Mouse (Mus musculus): ENCODE data around the gene Arhgap18. TPM values are rescaled to one million over a fixed set of nuclear protein-coding genes. Genes with fewer than 3 reads are reported as not detected.

The Arhgap18 gene
- polyA plus RNA-seq, 1 experiment from 2014 or later = 18.0 TPM

DNA sequence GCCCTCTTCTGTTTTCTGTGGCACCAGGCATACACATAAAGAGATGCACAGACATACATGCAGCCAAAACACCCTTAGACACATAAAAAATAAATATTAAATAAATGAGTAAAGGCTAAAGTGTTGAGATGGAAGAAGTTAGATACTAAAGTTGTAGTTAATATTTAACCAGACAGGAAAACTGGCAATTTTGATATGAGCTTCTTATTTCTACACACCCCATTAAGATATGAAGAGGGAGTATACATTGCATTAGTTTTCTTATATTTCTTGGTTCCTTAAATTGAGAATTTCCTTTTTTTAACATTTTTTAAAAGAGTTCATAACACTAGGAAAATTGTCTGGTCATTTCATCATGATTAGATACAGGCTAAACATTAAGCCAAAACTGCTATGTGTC lies 108.0 kb downstream of the Arhgap18 start:
- Histone ChIP-seq H3K36me3 (ENCODE audit: control insufficient read depth, insufficient read depth, low read length) (no peaks in the 10 kb centered on the region), H3K4me3 (ENCODE audit: low read depth, low read length) (no peak overlapping the region), H3K9me3 (replicated peaks; ENCODE audit: control insufficient read depth, low read length) (no peaks in the 10 kb centered on the region), H3K9ac (ENCODE audit: low read length) (no peak overlapping the region), H3K27ac (ENCODE audit: low read depth, low read length) (no peak overlapping the region), H3K4me1 (ENCODE audit: control insufficient read depth, insufficient read depth, low read length) (no peaks in the 10 kb centered on the region), H3K27me3 (replicated peaks; ENCODE audit: control insufficient read depth, insufficient read depth, low read length) (no peaks in the 10 kb centered on the region), H3K4me2 (ENCODE audit: low read length) (no peak overlapping the region)
- DNase-seq (ENCODE audit: low spot score) (no peak), ATAC-seq (no peak)

DNA sequence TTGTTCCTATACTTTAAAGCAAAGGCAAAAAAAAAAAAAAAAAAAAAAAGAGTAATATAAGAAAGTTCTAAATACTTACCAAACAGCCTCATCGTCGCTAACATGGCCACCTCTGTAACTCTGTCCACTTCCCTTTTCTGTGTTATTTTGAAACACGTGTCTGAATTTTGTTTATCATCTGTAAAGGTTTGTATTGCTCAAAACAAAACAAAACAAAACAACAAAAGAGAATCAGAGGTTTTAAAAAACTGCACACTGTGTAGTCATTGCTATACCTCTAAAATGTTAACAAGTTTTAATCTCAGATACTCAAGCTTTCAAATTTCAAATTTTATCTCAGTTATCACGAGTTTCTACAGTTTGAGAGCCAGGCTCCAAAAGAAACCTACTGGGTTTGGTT lies 109.0 kb downstream of the Arhgap18 start:
- H3K27me3 ChIP-seq (replicated peaks; ENCODE audit: control insufficient read depth, insufficient read depth, low read length) = no peaks in the 10 kb centered on the region
- H3K4me3 ChIP-seq (ENCODE audit: low read depth, low read length) = no peak overlapping the region
- 94% methylated on average over 4 of the region's 4 CpGs for WGBS
- ATAC-seq = no peak
- H3K36me3 ChIP-seq (ENCODE audit: control insufficient read depth, insufficient read depth, low read length) = no peaks in the 10 kb centered on the region
- no peak overlapping the region for H3K27ac ChIP-seq (ENCODE audit: low read depth, low read length)
- H3K4me1 ChIP-seq (ENCODE audit: control insufficient read depth, insufficient read depth, low read length) = no peaks in the 10 kb centered on the region
- H3K4me2 ChIP-seq (ENCODE audit: low read length) = no peak overlapping the region
- no peak for DNase-seq (ENCODE audit: low spot score)
- H3K9me3 ChIP-seq (replicated peaks; ENCODE audit: control insufficient read depth, low read length) = no peaks in the 10 kb centered on the region
- no peak overlapping the region for H3K9ac ChIP-seq (ENCODE audit: low read length)

- no peak for ATAC-seq
- H3K36me3 ChIP-seq (ENCODE audit: control insufficient read depth, insufficient read depth, low read length) = no peaks in the 10 kb centered on the region
- no peak for DNase-seq (ENCODE audit: low spot score)
- H3K9ac ChIP-seq (ENCODE audit: low read length) = no peak overlapping the region
- no peaks in the 10 kb centered on the region for H3K27me3 ChIP-seq (replicated peaks; ENCODE audit: control insufficient read depth, insufficient read depth, low read length)
- no peaks in the 10 kb centered on the region for H3K4me1 ChIP-seq (ENCODE audit: control insufficient read depth, insufficient read depth, low read length)
- H3K4me3 ChIP-seq (ENCODE audit: low read depth, low read length) = no peak overlapping the region
- no peak overlapping the region for H3K4me2 ChIP-seq (ENCODE audit: low read length)
- H3K9me3 ChIP-seq (replicated peaks; ENCODE audit: control insufficient read depth, low read length) = no peaks in the 10 kb centered on the region
- no peak overlapping the region for H3K27ac ChIP-seq (ENCODE audit: low read depth, low read length)
- 84% methylated on average over 1 of the region's 1 CpGs for WGBS
Observed at GRCm38 (mm10) chr10:26863982-26864381, 110.8 kb downstream of the Arhgap18 start.

DNA sequence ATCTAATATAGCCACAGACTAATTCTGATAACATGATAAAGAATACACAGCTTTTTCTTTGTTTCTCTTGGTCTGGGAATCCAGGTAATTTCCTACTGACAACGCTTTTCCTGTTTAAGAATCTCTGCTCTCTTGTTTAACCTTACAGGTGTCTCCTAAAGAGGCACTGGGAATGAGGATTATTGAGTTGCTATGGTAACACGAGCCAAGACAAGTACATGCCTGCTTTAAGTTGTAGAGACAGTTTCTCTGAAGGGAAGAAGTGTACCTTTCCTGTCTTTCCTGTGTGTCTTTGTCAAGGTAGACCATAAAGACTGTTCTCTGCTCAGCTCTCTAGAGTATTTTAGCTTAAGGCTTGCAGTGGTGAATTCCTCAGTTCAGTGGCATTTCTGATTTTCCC lies 117.6 kb downstream of the Arhgap18 start:
- ATAC-seq (no peak; the same call in 1 of the 2 replicates), DNase-seq (ENCODE audit: low spot score) (peak; percentile 52)
- Histone ChIP-seq H3K4me2 (ENCODE audit: low read length) (no peak overlapping the region), H3K4me3 (ENCODE audit: low read depth, low read length) (no peak overlapping the region), H3K36me3 (ENCODE audit: control insufficient read depth, insufficient read depth, low read length) (no peaks in the 10 kb centered on the region), H3K27me3 (replicated peaks; ENCODE audit: control insufficient read depth, insufficient read depth, low read length) (no peaks in the 10 kb centered on the region), H3K9me3 (replicated peaks; ENCODE audit: control insufficient read depth, low read length) (no peaks in the 10 kb centered on the region), H3K9ac (ENCODE audit: low read length) (no peak overlapping the region), H3K27ac (ENCODE audit: low read depth, low read length) (no peak overlapping the region), H3K4me1 (ENCODE audit: control insufficient read depth, insufficient read depth, low read length) (no peaks in the 10 kb centered on the region)
- WGBS = 47% methylated on average over 2 of the region's 2 CpGs

- Histone ChIP-seq H3K27me3 (replicated peaks; ENCODE audit: control insufficient read depth, insufficient read depth, low read length) (no peaks in the 10 kb centered on the region), H3K9me3 (replicated peaks; ENCODE audit: control insufficient read depth, low read length) (no peaks in the 10 kb centered on the region), H3K36me3 (ENCODE audit: control insufficient read depth, insufficient read depth, low read length) (no peaks in the 10 kb centered on the region), H3K4me3 (ENCODE audit: low read depth, low read length) (no peak overlapping the region), H3K4me2 (ENCODE audit: low read length) (no peak overlapping the region), H3K9ac (ENCODE audit: low read length) (no peak overlapping the region), H3K27ac (ENCODE audit: low read depth, low read length) (no peak overlapping the region), H3K4me1 (ENCODE audit: control insufficient read depth, insufficient read depth, low read length) (no peaks in the 10 kb centered on the region)
- WGBS = 83% methylated on average over 11 of the region's 11 CpGs
- no peak for DNase-seq (ENCODE audit: low spot score)
- ATAC-seq = no peak
Observed at GRCm38 (mm10) chr10:26877309-26877708, 124.1 kb downstream of the Arhgap18 start.

- Histone ChIP-seq H3K4me3 (ENCODE audit: low read depth, low read length) (no peak overlapping the region), H3K36me3 (ENCODE audit: control insufficient read depth, insufficient read depth, low read length) (no peaks in the 10 kb centered on the region), H3K9me3 (replicated peaks; ENCODE audit: control insufficient read depth, low read length) (no peaks in the 10 kb centered on the region), H3K4me1 (ENCODE audit: control insufficient read depth, insufficient read depth, low read length) (no peaks in the 10 kb centered on the region), H3K27me3 (replicated peaks; ENCODE audit: control insufficient read depth, insufficient read depth, low read length) (no peaks in the 10 kb centered on the region), H3K9ac (ENCODE audit: low read length) (no peak overlapping the region), H3K27ac (ENCODE audit: low read depth, low read length) (no peak overlapping the region), H3K4me2 (ENCODE audit: low read length) (no peak overlapping the region)
- ATAC-seq (no peak), DNase-seq (ENCODE audit: low spot score) (no peak)
- 89% methylated on average over 9 of the region's 9 CpGs for WGBS
Observed at GRCm38 (mm10) chr10:26878924-26879600, 125.8 kb downstream of the Arhgap18 start.

- no peak for ATAC-seq
- H3K9ac ChIP-seq (ENCODE audit: low read length) = no peak overlapping the region
- no peaks in the 10 kb centered on the region for H3K9me3 ChIP-seq (replicated peaks; ENCODE audit: control insufficient read depth, low read length)
- H3K27ac ChIP-seq (ENCODE audit: low read depth, low read length) = no peak overlapping the region
- no peaks in the 10 kb centered on the region for H3K4me1 ChIP-seq (ENCODE audit: control insufficient read depth, insufficient read depth, low read length)
- no peaks in the 10 kb centered on the region for H3K27me3 ChIP-seq (replicated peaks; ENCODE audit: control insufficient read depth, insufficient read depth, low read length)
- H3K4me3 ChIP-seq (ENCODE audit: low read depth, low read length) = no peak overlapping the region
- no peak overlapping the region for H3K4me2 ChIP-seq (ENCODE audit: low read length)
- DNase-seq (ENCODE audit: low spot score) = no peak
- 69% methylated on average over 8 of the region's 8 CpGs for WGBS
- H3K36me3 ChIP-seq (ENCODE audit: control insufficient read depth, insufficient read depth, low read length) = no peaks in the 10 kb centered on the region
Observed at GRCm38 (mm10) chr10:26884949-26885348, 131.7 kb downstream of the Arhgap18 start.

DNA sequence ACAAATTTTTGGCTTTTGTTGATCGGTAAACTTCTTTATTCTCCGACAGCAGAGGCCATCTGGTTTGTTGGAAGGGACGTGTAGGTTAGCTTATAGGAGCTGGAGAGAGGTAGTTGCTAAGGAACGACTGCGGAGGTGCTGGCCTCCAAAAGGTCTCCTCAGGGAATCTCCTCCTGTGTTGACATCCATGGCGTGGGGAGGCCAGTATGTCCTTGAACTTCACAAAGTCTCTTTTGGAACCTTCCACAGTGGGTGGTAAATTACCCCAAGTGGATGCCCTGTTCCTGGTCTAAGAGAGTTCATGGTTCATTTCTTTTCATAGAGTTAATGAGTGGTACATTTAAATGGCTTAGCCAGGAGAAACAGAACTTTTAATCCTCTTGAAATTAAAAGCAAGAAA lies 136.0 kb downstream of the Arhgap18 start:
- H3K4me2 ChIP-seq (ENCODE audit: low read length) = no peak overlapping the region
- no peak overlapping the region for H3K27ac ChIP-seq (ENCODE audit: low read depth, low read length)
- ATAC-seq = no peak
- H3K4me3 ChIP-seq (ENCODE audit: low read depth, low read length) = no peak overlapping the region
- no peak overlapping the region for H3K9ac ChIP-seq (ENCODE audit: low read length)
- no peaks in the 10 kb centered on the region for H3K9me3 ChIP-seq (replicated peaks; ENCODE audit: control insufficient read depth, low read length)
- no peaks in the 10 kb centered on the region for H3K27me3 ChIP-seq (replicated peaks; ENCODE audit: control insufficient read depth, insufficient read depth, low read length)
- no peaks in the 10 kb centered on the region for H3K36me3 ChIP-seq (ENCODE audit: control insufficient read depth, insufficient read depth, low read length)
- DNase-seq (ENCODE audit: low spot score) = peak; percentile 17
- H3K4me1 ChIP-seq (ENCODE audit: control insufficient read depth, insufficient read depth, low read length) = no peaks in the 10 kb centered on the region
- 8% methylated on average over 6 of the region's 6 CpGs for WGBS

DNA sequence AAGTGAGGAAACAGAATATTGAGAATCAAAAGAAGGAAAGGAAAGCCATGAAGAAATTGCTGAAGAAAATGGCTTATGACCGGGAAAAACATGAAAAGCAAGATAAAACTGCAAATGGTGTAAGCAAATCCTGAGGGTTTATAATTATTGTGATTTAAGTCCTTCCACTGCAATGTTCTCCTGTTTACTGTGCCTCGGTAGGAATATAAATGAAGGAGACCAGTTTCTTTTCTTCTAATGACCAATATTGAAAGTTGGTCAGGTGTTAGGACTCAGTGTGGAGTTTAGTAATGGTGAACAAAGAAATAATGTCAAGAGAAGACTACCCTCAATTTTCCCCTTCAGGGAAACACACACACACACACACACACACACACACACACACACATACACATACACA lies 136.5 kb downstream of the Arhgap18 start:
- no peaks in the 10 kb centered on the region for H3K9me3 ChIP-seq (replicated peaks; ENCODE audit: control insufficient read depth, low read length)
- WGBS = 31% methylated on average over 2 of the region's 2 CpGs

More for the DNA sequence above, 136.5 kb downstream of the Arhgap18 start:
- H3K27me3 ChIP-seq (replicated peaks; ENCODE audit: control insufficient read depth, insufficient read depth, low read length) = no peaks in the 10 kb centered on the region
- H3K9ac ChIP-seq (ENCODE audit: low read length) = no peak overlapping the region
- no peaks in the 10 kb centered on the region for H3K4me1 ChIP-seq (ENCODE audit: control insufficient read depth, insufficient read depth, low read length)
- ATAC-seq (no peak), DNase-seq (ENCODE audit: low spot score) (no peak)
- H3K4me3 ChIP-seq (ENCODE audit: low read depth, low read length) = no peak overlapping the region
- no peaks in the 10 kb centered on the region for H3K36me3 ChIP-seq (ENCODE audit: control insufficient read depth, insufficient read depth, low read length)
- no peak overlapping the region for H3K27ac ChIP-seq (ENCODE audit: low read depth, low read length)
- H3K4me2 ChIP-seq (ENCODE audit: low read length) = no peak overlapping the region
